Mouse (Mus musculus): ENCODE results near the gene Fbxo36. TPM values are rescaled to one million over a fixed set of nuclear protein-coding genes. Genes with fewer than 3 reads are reported as not detected.

The Fbxo36 gene
- polyA plus RNA-seq, 1 experiment, result not detected

DNA sequence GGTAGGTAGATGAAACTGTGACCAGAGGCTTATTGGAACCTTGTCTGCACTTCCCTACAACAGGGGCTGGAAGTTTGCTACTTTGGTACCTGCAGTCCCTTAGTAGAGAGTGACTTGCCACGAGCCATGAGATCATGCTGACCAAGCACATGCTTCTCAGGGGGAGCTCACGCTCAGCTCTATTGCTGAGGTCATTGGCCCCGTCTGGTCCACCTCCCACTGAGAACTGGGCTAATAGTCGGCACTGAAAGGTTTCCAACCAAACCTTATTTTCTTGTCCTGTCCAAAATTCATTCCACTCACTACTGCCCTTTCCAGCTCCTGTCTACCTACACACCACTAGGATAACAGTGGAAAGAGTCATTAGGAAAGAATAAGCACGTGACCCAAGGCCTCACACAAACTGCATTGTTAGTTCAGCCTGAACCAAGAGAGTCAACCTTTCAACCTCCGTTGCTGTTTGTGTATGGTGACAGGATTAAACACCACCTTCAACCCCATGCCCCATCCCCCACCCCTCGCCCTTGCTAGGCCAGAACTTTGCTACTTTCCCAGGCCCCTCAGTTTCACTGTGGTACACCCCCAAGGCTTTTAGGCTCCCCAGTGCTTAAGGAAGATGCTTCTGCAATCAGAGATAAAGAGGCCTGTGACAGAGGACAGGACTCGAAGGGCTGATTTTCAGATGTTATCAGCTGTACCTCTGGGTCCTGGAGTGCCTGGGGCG lies 12.0 kb downstream of the Fbxo36 start:
- 46% methylated on average over 9 of the region's 9 CpGs for WGBS
- Histone ChIP-seq H3K4me1 (ENCODE audit: control insufficient read depth, insufficient read depth, low read length) (no peaks in the 10 kb centered on the region), H3K27ac (ENCODE audit: insufficient read depth, low read depth, low read length) (no peak overlapping the region), H3K4me3 (ENCODE audit: insufficient read depth, low read depth, low read length) (no peak overlapping the region)
- TF ChIP-seq CTCF (IDR thresholded peaks at IDR 0.05; ENCODE audit: insufficient read depth, low read depth, low read length), result no peak
- no peak for TF ChIP-seq POLR2A (IDR thresholded peaks at IDR 0.05; ENCODE audit: insufficient read depth, low read depth, low read length)

GRCm38 (mm10) chr1:84853721-84854120 lies 14.1 kb downstream of the Fbxo36 start:
- 88% methylated on average over 1 of the region's 1 CpGs for WGBS
- no peak overlapping the region for H3K4me3 ChIP-seq (ENCODE audit: insufficient read depth, low read depth, low read length)
- H3K27ac ChIP-seq (ENCODE audit: insufficient read depth, low read depth, low read length), result no peak overlapping the region
- no peak for TF ChIP-seq POLR2A (IDR thresholded peaks at IDR 0.05; ENCODE audit: insufficient read depth, low read depth, low read length)
- no peak for TF ChIP-seq CTCF (IDR thresholded peaks at IDR 0.05; ENCODE audit: insufficient read depth, low read depth, low read length)
- H3K4me1 ChIP-seq (ENCODE audit: control insufficient read depth, insufficient read depth, low read length), result no peaks in the 10 kb centered on the region

- no peak overlapping the region for H3K4me3 ChIP-seq (ENCODE audit: insufficient read depth, low read depth, low read length)
- H3K27ac ChIP-seq (ENCODE audit: insufficient read depth, low read depth, low read length), result no peak overlapping the region
- TF ChIP-seq CTCF (IDR thresholded peaks at IDR 0.05; ENCODE audit: insufficient read depth, low read depth, low read length), result no peak
- TF ChIP-seq POLR2A (IDR thresholded peaks at IDR 0.05; ENCODE audit: insufficient read depth, low read depth, low read length), result no peak
- 77% methylated on average over 2 of the region's 2 CpGs for WGBS
- no peaks in the 10 kb centered on the region for H3K4me1 ChIP-seq (ENCODE audit: control insufficient read depth, insufficient read depth, low read length)
Observed at GRCm38 (mm10) chr1:84854966-84855365, 15.3 kb downstream of the Fbxo36 start.

DNA sequence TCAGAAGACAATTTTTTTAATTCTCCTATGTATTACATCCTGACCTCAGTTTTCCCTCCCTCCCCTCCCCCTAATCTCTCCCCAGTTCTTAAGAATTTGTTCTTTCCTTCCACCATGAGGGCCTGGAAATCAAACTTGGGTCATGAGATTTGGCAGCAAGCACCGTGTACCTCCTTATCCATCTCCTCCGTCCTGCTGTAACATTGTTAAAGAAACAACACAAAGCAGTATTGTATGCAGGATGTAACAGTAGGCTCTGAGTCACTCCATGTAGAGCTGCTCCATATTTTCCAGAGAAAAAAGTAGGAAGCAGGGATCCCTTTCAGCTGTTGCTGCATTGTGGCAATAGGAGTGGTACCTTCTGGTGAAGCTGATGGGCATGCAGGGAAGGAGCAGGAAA lies 16.1 kb downstream of the Fbxo36 start:
- no peak overlapping the region for H3K27ac ChIP-seq (ENCODE audit: insufficient read depth, low read depth, low read length)
- H3K4me1 ChIP-seq (ENCODE audit: control insufficient read depth, insufficient read depth, low read length), result no peaks in the 10 kb centered on the region
- no peak overlapping the region for H3K4me3 ChIP-seq (ENCODE audit: insufficient read depth, low read depth, low read length)
- TF ChIP-seq CTCF (IDR thresholded peaks at IDR 0.05; ENCODE audit: insufficient read depth, low read depth, low read length) (no peak), POLR2A (IDR thresholded peaks at IDR 0.05; ENCODE audit: insufficient read depth, low read depth, low read length) (no peak)
- 39% methylated on average over 2 of the region's 2 CpGs for WGBS

- Histone ChIP-seq H3K27ac (ENCODE audit: insufficient read depth, low read depth, low read length) (no peak overlapping the region), H3K4me3 (ENCODE audit: insufficient read depth, low read depth, low read length) (no peak overlapping the region), H3K4me1 (ENCODE audit: control insufficient read depth, insufficient read depth, low read length) (no peaks in the 10 kb centered on the region)
- 90% methylated on average over 6 of the region's 6 CpGs for WGBS
- TF ChIP-seq CTCF (IDR thresholded peaks at IDR 0.05; ENCODE audit: insufficient read depth, low read depth, low read length) (no peak), POLR2A (IDR thresholded peaks at IDR 0.05; ENCODE audit: insufficient read depth, low read depth, low read length) (no peak)
Observed at GRCm38 (mm10) chr1:84859597-84859996, 20.0 kb downstream of the Fbxo36 start.

DNA sequence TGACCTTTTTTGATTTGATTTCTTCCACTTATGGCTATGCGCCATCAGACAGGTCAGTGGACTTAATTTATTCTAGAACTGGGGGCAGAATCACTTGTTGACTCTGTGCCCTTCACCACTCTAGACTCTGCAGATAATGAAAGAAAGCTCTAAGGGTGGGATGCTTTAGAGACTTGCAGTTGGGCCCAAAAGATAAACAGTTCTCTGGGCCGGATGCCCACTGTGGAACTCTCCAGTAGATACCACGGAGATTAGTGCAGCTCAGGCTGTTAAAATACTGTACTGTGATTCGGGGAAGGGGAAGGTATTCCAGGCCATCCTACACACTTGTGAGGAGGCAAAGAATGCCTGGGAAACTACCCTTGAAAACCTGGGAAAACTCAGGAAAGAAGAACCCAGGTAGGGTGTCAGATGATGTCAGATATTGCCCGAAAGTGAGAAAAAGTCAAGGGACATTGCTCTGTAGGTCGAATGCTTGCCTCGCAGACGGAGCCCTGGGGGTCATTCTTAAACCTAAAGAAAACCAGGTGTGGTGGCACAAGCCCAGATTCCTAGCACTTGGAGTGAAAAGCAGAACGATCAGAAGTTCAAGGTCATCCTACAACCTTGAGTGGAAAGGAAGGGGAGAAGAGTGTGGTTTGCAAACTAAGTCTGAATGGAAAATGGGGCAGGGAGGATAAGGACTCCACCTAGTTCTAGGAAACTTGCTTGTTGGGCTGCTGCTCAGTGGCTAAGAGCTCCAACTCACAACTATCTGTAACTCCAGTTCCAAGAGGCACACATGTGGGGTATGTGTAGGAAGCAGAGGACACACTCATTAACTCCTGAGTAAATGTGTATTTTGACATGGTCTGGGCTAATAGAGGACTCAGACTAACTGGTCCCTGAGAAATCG lies 21.0 kb downstream of the Fbxo36 start:
- Histone ChIP-seq H3K4me1 (ENCODE audit: control insufficient read depth, insufficient read depth, low read length) (no peaks in the 10 kb centered on the region), H3K4me3 (ENCODE audit: insufficient read depth, low read depth, low read length) (no peak overlapping the region), H3K27ac (ENCODE audit: insufficient read depth, low read depth, low read length) (no peak overlapping the region)
- 84% methylated on average over 10 of the region's 10 CpGs for WGBS
- TF ChIP-seq CTCF (IDR thresholded peaks at IDR 0.05; ENCODE audit: insufficient read depth, low read depth, low read length) (no peak), POLR2A (IDR thresholded peaks at IDR 0.05; ENCODE audit: insufficient read depth, low read depth, low read length) (no peak)

- no peak overlapping the region for H3K27ac ChIP-seq (ENCODE audit: insufficient read depth, low read depth, low read length)
- no peak overlapping the region for H3K4me3 ChIP-seq (ENCODE audit: insufficient read depth, low read depth, low read length)
- no peak for TF ChIP-seq POLR2A (IDR thresholded peaks at IDR 0.05; ENCODE audit: insufficient read depth, low read depth, low read length)
- no peak for TF ChIP-seq CTCF (IDR thresholded peaks at IDR 0.05; ENCODE audit: insufficient read depth, low read depth, low read length)
- WGBS, result 72% methylated on average over 1 of the region's 1 CpGs
- H3K4me1 ChIP-seq (ENCODE audit: control insufficient read depth, insufficient read depth, low read length), result no peaks in the 10 kb centered on the region
Observed at GRCm38 (mm10) chr1:84861255-84861630, 21.6 kb downstream of the Fbxo36 start.

GRCm38 (mm10) chr1:84864645-84865044 lies 25.0 kb downstream of the Fbxo36 start:
- Histone ChIP-seq H3K4me1 (ENCODE audit: control insufficient read depth, insufficient read depth, low read length) (no peaks in the 10 kb centered on the region), H3K4me3 (ENCODE audit: insufficient read depth, low read depth, low read length) (no peak overlapping the region), H3K27ac (ENCODE audit: insufficient read depth, low read depth, low read length) (no peak overlapping the region)
- TF ChIP-seq POLR2A (IDR thresholded peaks at IDR 0.05; ENCODE audit: insufficient read depth, low read depth, low read length) (no peak), CTCF (IDR thresholded peaks at IDR 0.05; ENCODE audit: insufficient read depth, low read depth, low read length) (no peak)
- 88% methylated on average over 2 of the region's 2 CpGs for WGBS

DNA sequence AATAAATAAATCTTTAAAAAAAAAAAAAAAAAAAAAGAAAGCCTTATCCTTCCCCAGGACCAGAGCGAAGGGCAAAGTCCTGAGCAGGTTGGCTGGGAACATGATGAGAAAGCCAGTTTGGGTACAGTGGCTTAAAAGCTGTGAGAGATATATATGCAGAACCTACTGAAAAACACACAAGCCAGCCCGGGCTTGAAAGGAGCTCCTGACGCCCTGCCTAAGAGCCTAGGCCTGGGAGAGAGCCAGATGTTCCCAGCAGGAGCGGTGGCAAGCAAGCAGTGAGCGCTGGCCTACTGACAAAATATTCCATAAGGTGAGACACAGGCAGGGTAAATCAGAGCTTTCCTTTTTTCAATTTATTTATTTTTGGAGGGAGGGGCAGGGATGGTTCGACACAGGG lies 26.6 kb downstream of the Fbxo36 start:
- WGBS, result 87% methylated on average over 6 of the region's 6 CpGs
- Histone ChIP-seq H3K27ac (ENCODE audit: insufficient read depth, low read depth, low read length) (no peak overlapping the region), H3K4me1 (ENCODE audit: control insufficient read depth, insufficient read depth, low read length) (no peaks in the 10 kb centered on the region), H3K4me3 (ENCODE audit: insufficient read depth, low read depth, low read length) (no peak overlapping the region)
- TF ChIP-seq POLR2A (IDR thresholded peaks at IDR 0.05; ENCODE audit: insufficient read depth, low read depth, low read length) (no peak), CTCF (IDR thresholded peaks at IDR 0.05; ENCODE audit: insufficient read depth, low read depth, low read length) (no peak)

Data from olfactory bulb, adult 2 months (tissue).